Mouse (Mus musculus): ENCODE data around the gene Mbd4.

DNA sequence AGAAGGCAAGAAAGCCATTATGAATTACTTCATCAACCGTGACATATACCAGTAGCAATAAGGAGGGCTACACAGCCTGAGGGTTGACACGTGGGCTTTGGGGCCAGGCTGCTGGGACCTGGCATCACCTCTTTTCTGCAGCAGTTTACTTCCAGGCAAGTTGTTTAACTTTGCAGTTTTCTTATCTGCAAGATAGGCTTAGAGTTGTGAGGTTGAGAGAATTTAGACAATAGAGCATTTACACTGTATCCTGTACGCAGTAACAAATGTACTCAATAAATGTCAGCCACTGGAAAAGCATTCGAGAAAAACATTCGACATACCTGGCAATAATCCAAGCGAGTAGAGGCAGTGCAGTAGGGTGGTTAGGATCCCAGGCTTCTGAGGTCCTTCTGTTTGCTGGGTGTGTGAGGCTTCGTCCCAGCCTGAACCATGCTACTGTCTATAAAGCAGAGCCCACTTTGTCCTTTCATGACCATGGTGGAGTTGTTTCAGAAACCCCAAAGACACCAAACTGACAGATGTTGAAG lies 6.9 kb upstream of the Mbd4 start:
- TF ChIP-seq CTCF (IDR thresholded peaks at IDR 0.05 in 2 of 3, conservative IDR thresholded peaks at IDR 0.05 in 1 of 3; ENCODE audit: control insufficient read depth in 1 of 3, insufficient read depth in 1 of 3, low read depth in 2 of 3, low read length in 3 of 3, poor library complexity in 1 of 3, severe bottlenecking in 1 of 3): no peak
- no peak for TF ChIP-seq KAT2A (conservative IDR thresholded peaks at IDR 0.05; ENCODE audit: low read depth, low read length)
- TF ChIP-seq POLR2AphosphoS2 (IDR thresholded peaks at IDR 0.05; ENCODE audit: low read length): no peak
- no peak for TF ChIP-seq GABPA (IDR thresholded peaks at IDR 0.05; ENCODE audit: low read depth, low read length)
- TF ChIP-seq MYC (IDR thresholded peaks at IDR 0.05; ENCODE audit: low read depth, low read length): no peak
- TF ChIP-seq MAZ (IDR thresholded peaks at IDR 0.05; ENCODE audit: low read depth, low read length): no peak
- no peak for TF ChIP-seq SIN3A (IDR thresholded peaks at IDR 0.05; ENCODE audit: low read length)
- no peak for TF ChIP-seq ZC3H11A (IDR thresholded peaks at IDR 0.05; ENCODE audit: low read depth, low read length)
- no peak for TF ChIP-seq MAX (IDR thresholded peaks at IDR 0.05; ENCODE audit: low read length)
- TF ChIP-seq HCFC1 (IDR thresholded peaks at IDR 0.05; ENCODE audit: low read depth, low read length): no peak
- TF ChIP-seq ELF1 (IDR thresholded peaks at IDR 0.05; ENCODE audit: low read depth, low read length): no peak
- no peak for TF ChIP-seq ZNF384 (IDR thresholded peaks at IDR 0.05; ENCODE audit: low read depth, low read length)
